Mouse (Mus musculus) kidney, postnatal 0 days (tissue): ENCODE measurements around the gene Eno1. TPM values are rescaled to one million over a fixed set of nuclear protein-coding genes. Genes with fewer than 3 reads are reported as not detected.

Source experiments
- ATAC-seq: fragments of 200-750 bp; cut with Nextera tagmentation; replicated peaks from 2 replicates; pipeline ENCODE4 v1.8.0; 2017; ENCODE audit warnings: low read depth, moderate number of reproducible peaks, moderate TSS enrichment, moderate library complexity; ENCODE audit not compliant: low FRiP score
- DNase-seq: peaks from one replicate; pipeline ENCODE4 v3.0.0-alpha.2; 2016; ENCODE audit warnings: low spot score
- H3K27ac ChIP-seq: fragments of 300-500 bp; sonication (generic); 2 replicates; pipeline ENCODE4 v1.5.1; 2014; ENCODE audit warnings: mild to moderate bottlenecking
- H3K27me3 ChIP-seq: fragments of 300-500 bp; sonication (generic); 2 replicates; pipeline ENCODE4 v1.6.1; 2014; ENCODE audit warnings: low read length, mixed read lengths; ENCODE audit not compliant: insufficient read depth
- H3K36me3 ChIP-seq: fragments of 300-500 bp; sonication (generic); 2 replicates; pipeline ENCODE4 v1.6.1; 2014; ENCODE audit warnings: low read length, mixed read lengths; ENCODE audit not compliant: insufficient read depth
- H3K4me1 ChIP-seq: fragments of 300-500 bp; sonication (generic); replicated peaks from 2 replicates; pipeline ENCODE4 v1.6.1; 2014; ENCODE audit warnings: antibody characterized with exemption, low read length, mixed read lengths; ENCODE audit not compliant: insufficient read depth
- H3K4me2 ChIP-seq: fragments of 300-500 bp; sonication (generic); 2 replicates; pipeline ENCODE4 v1.6.1; 2014; ENCODE audit warnings: mild to moderate bottlenecking, low read length, moderate library complexity, mixed read lengths
- H3K4me3 ChIP-seq: fragments of 300-500 bp; sonication (generic); replicated peaks from 2 replicates; pipeline ENCODE4 v1.5.1; 2014; ENCODE audit warnings: low read depth, low read length
- H3K9ac ChIP-seq: fragments of 300-500 bp; sonication (generic); 2 replicates; pipeline ENCODE4 v1.6.1; 2014; ENCODE audit warnings: low read depth, low read length
- H3K9me3 ChIP-seq: fragments of 300-500 bp; sonication (generic); replicated peaks from 2 replicates; pipeline ENCODE4 v1.6.1; 2016; ENCODE audit warnings: low read length, inconsistent platforms, mixed read lengths
- CTCF ChIP-seq: IDR thresholded peaks from 2 replicates; pipeline ENCODE4 v1.5.1; 2016; ENCODE audit warnings: antibody characterized with exemption, low read depth, mild to moderate bottlenecking, moderate library complexity
- WGBS: fragments of 180-500 bp; shearing (Covaris S2); extraction: QIAGEN DNeasy Blood & Tissue Kit; methylation state at CpG from one replicate; pipeline ENCODE4 v1.1.7; 2014; 5-methylcytosine and 5-hydroxymethylcytosine counted together
- polyA plus RNA-seq: library from polyadenylated mRNA; unstranded; fragments of >200 nt; fragmentation: Nextera tagmentation; extraction: Ambion mirVana; gene quantifications from 2 replicates; pipeline ENCODE4 v1.2.1, GENCODE M21; 2015

Eno1 gene
- polyA plus RNA-seq, 1 experiment from 2014 or later = 1,062 TPM

DNA sequence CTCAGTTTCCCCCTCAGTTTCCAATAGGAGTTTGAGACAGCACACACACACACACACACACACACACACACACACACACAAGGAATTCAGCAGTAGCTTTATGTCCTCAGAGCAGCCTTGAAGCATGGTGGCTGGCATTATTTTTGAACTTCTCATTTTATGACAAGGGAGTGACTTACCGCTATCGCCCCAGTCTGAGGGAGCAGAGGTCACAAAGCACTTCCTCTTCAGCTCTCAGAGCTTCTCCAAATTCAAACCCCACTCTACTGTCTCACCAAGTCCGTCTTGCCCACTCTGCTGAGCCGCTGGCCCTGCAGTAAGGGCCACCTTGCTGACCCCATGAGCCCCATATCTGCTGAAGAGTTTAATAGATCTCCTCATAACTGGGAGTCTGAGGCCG lies 33.8 kb upstream of the Eno1 start:
- Histone ChIP-seq H3K9ac (no peak overlapping the region), H3K4me2 (no peak overlapping the region), H3K27me3 (no peaks in the 10 kb centered on the region), H3K9me3 (no peaks in the 10 kb centered on the region), H3K4me1 (no peaks in the 10 kb centered on the region), H3K27ac (no peak overlapping the region), H3K36me3 (no peaks in the 10 kb centered on the region), H3K4me3 (no peak overlapping the region)
- no peak for DNase-seq
- WGBS = 76% methylated on average over 5 of the region's 5 CpGs
- no peak for TF ChIP-seq CTCF
- no peak for ATAC-seq

DNA sequence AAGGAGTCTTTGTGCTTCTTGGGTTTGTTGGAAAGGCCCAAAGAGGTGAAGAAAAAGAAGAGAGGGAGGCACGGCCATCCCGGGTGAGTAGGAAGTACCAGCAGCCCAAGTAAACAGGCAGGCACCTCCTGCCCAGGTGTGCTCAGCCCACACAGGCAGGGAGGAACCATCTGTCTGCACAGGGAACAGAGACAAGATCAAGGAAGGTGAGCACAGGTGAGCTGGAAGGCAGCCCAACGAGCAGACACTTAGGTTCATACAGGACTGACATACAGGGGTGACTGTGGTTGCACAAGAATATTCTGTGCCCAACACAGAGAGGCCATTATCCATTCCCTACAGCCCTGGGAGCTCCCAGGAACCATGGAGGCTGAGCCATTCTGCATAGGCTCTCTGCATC lies 31.6 kb upstream of the Eno1 start:
- Histone ChIP-seq H3K4me3 (no peak overlapping the region), H3K36me3 (no peaks in the 10 kb centered on the region), H3K4me1 (no peaks in the 10 kb centered on the region), H3K9me3 (no peaks in the 10 kb centered on the region), H3K27ac (no peak overlapping the region), H3K9ac (no peak overlapping the region), H3K27me3 (no peaks in the 10 kb centered on the region), H3K4me2 (no peak overlapping the region)
- DNase-seq = no peak
- WGBS = 57% methylated on average over 3 of the region's 3 CpGs
- no peak for ATAC-seq
- TF ChIP-seq CTCF = no peak

DNA sequence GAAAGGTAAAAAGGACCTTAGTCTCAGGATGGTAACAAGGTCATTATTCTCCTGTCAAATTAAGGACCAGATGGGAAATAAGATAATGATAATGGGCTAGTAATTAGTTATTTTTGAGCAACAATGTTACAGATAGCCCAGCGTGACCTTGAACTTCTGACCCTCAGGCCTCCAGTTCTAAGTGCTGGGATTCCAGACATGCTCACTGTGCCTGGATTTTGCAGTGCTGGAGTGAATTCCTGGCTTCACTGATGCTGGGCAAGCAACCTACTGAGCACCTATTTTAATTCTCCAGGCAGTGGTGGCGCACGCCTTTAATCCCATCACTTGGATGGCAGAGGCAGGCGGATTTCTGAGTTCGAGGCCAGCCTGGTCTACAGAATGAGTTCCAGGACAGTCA lies 26.8 kb upstream of the Eno1 start:
- Histone ChIP-seq H3K27ac (no peak overlapping the region), H3K4me2 (no peak overlapping the region), H3K9ac (no peak overlapping the region), H3K9me3 (no peaks in the 10 kb centered on the region), H3K27me3 (no peaks in the 10 kb centered on the region), H3K36me3 (no peaks in the 10 kb centered on the region), H3K4me3 (no peak overlapping the region), H3K4me1 (no peaks in the 10 kb centered on the region)
- no peak for DNase-seq
- 94% methylated on average over 5 of the region's 5 CpGs for WGBS
- no peak for TF ChIP-seq CTCF
- ATAC-seq = no peak

DNA sequence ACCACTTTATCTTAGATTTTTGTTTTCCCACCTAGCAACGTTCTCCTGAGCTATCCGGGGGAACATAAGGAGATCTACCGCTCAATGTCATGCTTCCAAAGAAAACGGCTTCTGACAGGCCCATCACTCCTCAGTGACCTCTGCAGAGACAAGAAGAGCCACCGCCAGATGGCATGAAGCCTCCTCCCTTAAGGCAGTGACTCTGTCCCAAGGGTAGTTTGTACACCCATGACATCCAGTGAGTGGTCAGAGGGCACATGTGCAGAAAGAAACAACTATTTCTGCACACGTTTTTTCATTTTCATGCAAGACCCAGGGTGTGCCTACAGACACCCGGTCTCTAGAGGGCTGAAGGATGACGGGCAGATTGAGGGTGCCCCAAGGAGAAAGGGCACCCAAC lies 26.2 kb upstream of the Eno1 start:
- 80% methylated on average over 8 of the region's 8 CpGs for WGBS
- Histone ChIP-seq H3K4me2 (no peak overlapping the region), H3K36me3 (no peaks in the 10 kb centered on the region), H3K27me3 (no peaks in the 10 kb centered on the region), H3K4me1 (no peaks in the 10 kb centered on the region), H3K4me3 (no peak overlapping the region), H3K9ac (no peak overlapping the region), H3K9me3 (no peaks in the 10 kb centered on the region), H3K27ac (no peak overlapping the region)
- ATAC-seq (no peak), DNase-seq (no peak)
- TF ChIP-seq CTCF = no peak

DNA sequence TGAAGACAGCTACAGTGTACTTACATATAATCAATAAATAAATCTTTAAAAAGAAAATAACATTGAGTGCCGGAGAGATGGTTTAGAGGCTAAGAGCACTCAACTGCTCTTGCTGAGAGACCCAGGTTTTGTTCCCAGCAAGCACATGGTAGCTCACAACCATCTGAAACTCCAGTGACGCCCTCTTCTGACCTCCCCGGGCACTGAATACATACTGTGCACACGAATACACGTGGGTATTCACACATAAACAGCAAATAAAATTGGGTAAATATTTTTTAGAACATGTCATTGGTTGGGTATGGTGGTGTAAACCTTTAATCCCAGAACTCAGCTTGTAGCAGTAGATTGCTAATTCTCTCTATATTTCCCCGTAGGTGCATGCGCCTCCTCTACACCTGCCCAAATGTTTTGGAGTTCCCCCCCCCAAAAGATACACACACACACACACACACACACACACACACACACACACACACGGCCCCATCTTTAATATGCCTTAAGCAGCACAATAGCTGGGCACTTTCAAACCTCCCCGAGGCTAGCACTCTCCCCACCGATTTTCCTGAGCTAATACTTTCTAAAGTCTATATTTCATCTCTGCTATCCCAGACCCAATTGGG lies 24.5 kb upstream of the Eno1 start:
- H3K9ac ChIP-seq = no peak overlapping the region
- H3K4me1 ChIP-seq = no peaks in the 10 kb centered on the region
- H3K27ac ChIP-seq = no peak overlapping the region
- no peaks in the 10 kb centered on the region for H3K9me3 ChIP-seq
- DNase-seq = no peak
- 0 out of 2 replicates have a peak, but pooled peaks have one; percentile 14 for ATAC-seq
- H3K4me3 ChIP-seq = no peak overlapping the region
- TF ChIP-seq CTCF = no peak
- peak overlapping the region; percentile 49 for H3K4me2 ChIP-seq
- H3K36me3 ChIP-seq = no peaks in the 10 kb centered on the region
- H3K27me3 ChIP-seq = no peaks in the 10 kb centered on the region
- WGBS = 51% methylated on average over 10 of the region's 10 CpGs

DNA sequence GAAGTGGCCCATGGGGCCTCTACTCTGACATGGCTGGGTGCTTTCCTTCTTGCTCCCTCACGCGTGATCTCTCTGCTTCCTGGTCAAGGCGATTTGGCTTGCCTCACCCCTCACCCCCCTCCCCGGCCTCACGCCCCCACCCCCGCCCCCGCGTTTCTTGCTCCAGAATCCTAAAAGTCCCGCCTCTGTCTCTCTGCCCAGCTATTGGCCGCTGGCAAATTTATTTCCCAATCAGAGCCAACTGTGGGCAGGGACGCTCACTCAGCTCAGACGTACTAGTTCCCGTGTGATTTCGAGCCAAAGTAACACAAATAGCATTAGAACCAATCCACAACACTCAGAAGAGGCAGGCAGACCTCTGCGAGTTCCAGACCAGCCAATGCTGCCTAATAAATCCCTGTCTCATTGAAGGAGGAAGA lies 24.0 kb upstream of the Eno1 start:
- no peak overlapping the region; the same call in 1 of the 2 replicates for H3K4me3 ChIP-seq
- peak overlapping the region; percentile 49 for H3K4me2 ChIP-seq
- no peaks in the 10 kb centered on the region for H3K27me3 ChIP-seq
- H3K36me3 ChIP-seq = no peaks in the 10 kb centered on the region
- WGBS = 4% methylated on average over 15 of the region's 15 CpGs
- DNase-seq (peak; percentile 91), ATAC-seq (peak; percentile 88)
- no peak for TF ChIP-seq CTCF
- H3K9ac ChIP-seq = peak overlapping the region; percentile 24; the same call in 1 of the 2 replicates
- no peaks in the 10 kb centered on the region for H3K9me3 ChIP-seq
- H3K4me1 ChIP-seq = no peaks in the 10 kb centered on the region
- no peak overlapping the region for H3K27ac ChIP-seq

DNA sequence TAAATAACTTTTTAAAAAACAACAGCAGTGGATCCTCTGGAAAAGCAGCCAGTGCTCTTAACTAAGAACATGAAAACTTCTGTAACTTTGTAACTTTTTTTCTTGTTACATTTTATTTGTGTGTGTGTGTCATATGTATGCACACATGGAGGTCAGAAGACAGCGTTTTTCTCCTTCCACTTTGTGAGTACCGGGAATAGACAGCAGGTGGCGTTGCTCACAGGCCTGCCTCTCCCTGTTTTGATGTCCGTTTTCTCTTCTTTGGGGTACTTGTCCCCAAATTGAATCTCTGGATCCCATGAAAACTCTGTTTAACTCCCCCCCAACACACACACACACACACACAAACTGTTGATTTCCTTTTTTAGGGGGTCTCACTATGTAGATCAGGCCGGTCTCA lies 22.6 kb upstream of the Eno1 start:
- H3K9me3 ChIP-seq = no peaks in the 10 kb centered on the region
- H3K27me3 ChIP-seq = no peaks in the 10 kb centered on the region
- no peak overlapping the region for H3K27ac ChIP-seq
- H3K4me1 ChIP-seq = no peaks in the 10 kb centered on the region
- ATAC-seq (no peak), DNase-seq (no peak)
- H3K4me2 ChIP-seq = no peak overlapping the region
- no peaks in the 10 kb centered on the region for H3K36me3 ChIP-seq
- H3K4me3 ChIP-seq = no peak overlapping the region
- TF ChIP-seq CTCF = peak; percentile 58; the same call in 1 of the 2 replicates
- no peak overlapping the region for H3K9ac ChIP-seq
- 39% methylated on average over 5 of the region's 5 CpGs for WGBS
